Mouse (Mus musculus): ENCODE results near the gene Trap1. TPM values are rescaled to one million over a fixed set of nuclear protein-coding genes. Genes with fewer than 3 reads are reported as not detected.
A peak's percentile ranks its signal among the peaks of the same experiment; 100 is the strongest.

Gene Trap1
- total RNA-seq, 2 experiments from 2014 or later: 68.6 to 68.9 TPM

DNA sequence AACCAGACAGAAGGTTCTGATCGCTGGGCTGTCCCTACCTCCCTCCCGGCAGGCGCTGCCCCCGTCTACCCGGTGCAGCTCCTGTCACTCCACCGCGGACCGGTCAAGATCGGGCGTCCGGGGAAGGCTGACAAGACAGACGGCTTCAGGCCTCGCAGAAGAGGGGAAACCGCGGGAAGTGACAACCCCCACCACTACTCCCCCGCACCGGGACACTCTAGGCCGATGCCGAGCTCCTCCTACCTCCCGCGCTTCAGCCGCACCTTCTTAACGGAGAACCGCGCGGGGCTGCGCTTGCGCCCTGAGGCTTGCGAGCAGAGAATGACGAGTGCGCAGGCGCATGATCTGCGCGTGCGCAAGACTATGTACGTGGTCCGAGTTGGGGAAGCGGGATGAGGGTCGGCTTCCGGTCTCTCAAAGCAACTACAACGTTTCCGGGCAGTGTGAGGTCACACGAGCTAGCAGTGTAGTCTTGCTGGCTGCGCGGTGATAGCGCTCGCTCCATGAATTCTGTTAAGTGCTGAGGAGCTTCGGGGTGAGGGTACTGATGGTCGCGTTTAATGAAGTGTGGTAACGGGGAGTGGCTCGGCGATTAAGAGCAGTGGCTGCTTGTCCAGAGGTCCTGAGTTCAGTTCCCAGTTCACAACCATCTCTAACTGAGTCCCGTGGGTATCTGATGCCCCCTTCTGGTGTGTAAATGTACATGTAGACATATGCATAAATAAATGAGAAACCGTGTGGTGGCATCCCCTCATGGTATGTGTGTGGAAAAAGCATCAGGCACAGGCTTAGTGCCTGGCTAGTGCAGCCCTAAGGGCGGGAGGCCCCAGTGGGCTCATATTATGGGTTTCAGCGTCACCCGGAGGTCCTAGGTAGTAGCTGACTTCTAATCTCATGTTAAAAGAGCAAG lies 73.9 kb downstream of the Trap1 start, which contains the start of gene Slx4:
Gene Slx4 (minus strand): TSS at position 282 of the 910 bp plus-strand sequence.
- DNase-seq (ENCODE audit: low spot score in 2 of 2): peak; percentile 98
- intact Hi-C loops (cut with DNase I): no loop called here

Small RNA genes within 50 kb of the gene (microRNA-seq; reads per million reads assigned to microRNA genes)
- gene Gm23413: 0 reads per million in 2 experiments

Other genes with a start within 250 kb of the Trap1 start
- not detected for gene Olfr15, start 246.9 kb downstream of the Trap1 start, total RNA-seq (2021)
- gene Zfp174, start 230.6 kb downstream of the Trap1 start, total RNA-seq (2021): 1 to 10 TPM; 4.8 to 4.9 TPM
- 100 to 1,000 TPM; 146 to 151 TPM for gene Naa60, start 205.5 kb downstream of the Trap1 start, total RNA-seq (2021)
- 10 to 100 TPM; 25.6 to 31.9 TPM for gene Zfp597, start 193.3 kb downstream of the Trap1 start, total RNA-seq (2021)
- under 1 TPM; 0.44 to 0.55 TPM for gene Gm20695, start 193.2 kb downstream of the Trap1 start, total RNA-seq (2021)
- 1 to 10 TPM; 8.7 to 10.0 TPM for gene 1700037C18Rik, start 169.1 kb downstream of the Trap1 start, total RNA-seq (2021)
- gene Cluap1, start 169.0 kb downstream of the Trap1 start, total RNA-seq (2021): 10 to 100 TPM; 29.7 TPM
- 1 to 10 TPM; 2.3 to 2.4 TPM for gene Nlrc3, start 101.2 kb downstream of the Trap1 start, total RNA-seq (2021)
- gene Slx4, start 74.1 kb downstream of the Trap1 start, total RNA-seq (2021): 10 to 100 TPM; 63.3 to 65.5 TPM
- gene Dnase1, start 40.9 kb downstream of the Trap1 start, total RNA-seq (2021): not detected
- 10 to 100 TPM; 79.0 to 86.1 TPM for gene Crebbp, start 136.2 kb upstream of the Trap1 start, total RNA-seq (2021)